Mouse (Mus musculus) right cerebral cortex, postnatal 25 days (tissue): ENCODE results near the gene Aif1.
"Not testable (repeated sequence)": the region's sequence is repeated elsewhere in the genome, so short reads cannot be mapped to it uniquely, and the experiment has no call there.

Experiments
- DNase-seq: peaks from one replicate; pipeline ENCODE4 v3.0.0; 2022

Aif1 gene

DNA sequence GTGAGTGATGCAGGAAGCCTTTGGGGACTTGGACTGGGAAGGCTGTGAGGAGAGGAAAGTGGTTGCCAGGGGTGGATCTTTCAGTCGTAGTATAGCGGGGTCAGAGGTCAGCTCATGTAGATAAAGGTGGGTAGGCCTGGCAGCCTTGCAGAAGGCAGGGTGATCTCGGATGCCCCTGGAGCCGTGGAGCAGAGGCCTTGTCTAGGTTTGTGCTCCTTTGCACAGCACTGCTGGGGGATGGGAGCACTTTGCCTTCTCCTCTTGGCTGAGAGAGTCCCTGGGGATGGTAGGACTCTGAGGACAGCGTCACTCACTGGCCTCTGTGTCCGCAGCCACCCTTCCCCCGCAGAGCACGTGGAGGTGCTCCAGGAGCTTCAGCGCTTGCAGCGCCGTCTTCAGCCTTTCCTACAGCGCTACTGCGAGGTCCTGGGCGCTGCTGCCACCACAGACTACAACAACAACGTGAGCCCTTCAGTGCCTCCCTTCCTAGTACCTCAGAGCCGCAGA lies 35.3 kb downstream of the Aif1 start:
- DNase-seq: no peak

DNA sequence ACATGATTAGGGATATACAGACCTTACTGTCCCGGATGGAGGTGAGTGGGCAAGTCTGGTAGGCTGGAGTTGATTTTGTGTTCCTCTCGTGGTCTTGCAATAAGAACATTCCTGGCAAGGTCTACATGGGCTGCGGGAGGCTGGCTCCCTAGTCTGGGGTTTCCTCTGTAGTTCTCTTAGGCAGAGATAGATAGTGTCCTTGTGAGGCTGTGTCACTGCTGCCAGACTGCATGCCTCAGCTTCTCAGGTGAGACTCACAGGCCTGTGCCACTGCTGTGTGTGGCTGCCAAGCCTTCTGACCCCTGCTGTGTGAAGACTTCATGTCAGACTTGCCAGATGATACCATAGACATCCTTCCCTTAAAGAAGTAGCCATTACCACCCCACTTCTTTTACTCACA lies 36.6 kb downstream of the Aif1 start:
- no peak for DNase-seq

DNA sequence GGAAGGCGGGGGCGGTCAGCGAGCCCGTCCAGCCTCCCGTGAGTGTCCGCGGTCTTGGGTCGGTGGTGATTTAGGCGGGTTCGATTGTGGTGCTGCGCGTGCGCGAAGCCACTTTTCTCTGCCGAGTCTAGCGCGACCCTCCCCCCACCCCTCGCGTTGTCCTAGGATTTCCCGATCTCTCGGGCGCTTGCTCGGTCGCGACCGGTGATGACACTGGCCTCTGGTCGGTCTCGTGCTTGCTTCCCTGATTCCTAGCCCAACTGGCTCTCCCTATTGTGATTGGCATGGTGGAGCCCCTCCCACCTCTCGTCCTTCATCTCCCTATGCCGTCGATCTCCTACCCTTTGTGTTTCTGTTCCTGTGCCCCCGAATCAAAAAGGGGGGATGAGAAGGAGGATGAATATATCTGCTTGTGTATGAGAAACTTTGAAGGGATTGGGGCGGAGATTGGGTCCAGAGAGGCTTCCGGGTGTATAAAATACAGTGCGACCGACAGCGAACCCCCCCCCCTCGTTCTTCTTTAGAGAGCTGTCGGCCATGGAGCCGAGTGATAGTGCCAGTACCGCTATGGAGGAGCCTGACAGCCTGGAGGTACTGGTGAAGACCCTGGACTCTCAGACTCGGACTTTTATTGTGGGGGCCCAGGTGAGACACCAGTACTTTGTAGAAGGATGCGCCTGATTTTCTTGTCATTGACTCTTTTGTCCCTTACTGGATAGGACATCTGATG lies 40.1 kb downstream of the Aif1 start:
- DNase-seq: no peak

- DNase-seq: peak; percentile 95
Measured at GRCm38 (mm10) chr17:35134801-35135590, 40.9 kb downstream of the Aif1 start, which contains the start of gene Bag6. TSS of gene Bag6 (plus strand) at chr17:35135178.

GRCm38 (mm10) chr17:35133517-35133916 lies 42.4 kb downstream of the Aif1 start:
- DNase-seq: no peak

GRCm38 (mm10) chr17:35132174-35132560 lies 43.7 kb downstream of the Aif1 start:
- no peak for DNase-seq

DNA sequence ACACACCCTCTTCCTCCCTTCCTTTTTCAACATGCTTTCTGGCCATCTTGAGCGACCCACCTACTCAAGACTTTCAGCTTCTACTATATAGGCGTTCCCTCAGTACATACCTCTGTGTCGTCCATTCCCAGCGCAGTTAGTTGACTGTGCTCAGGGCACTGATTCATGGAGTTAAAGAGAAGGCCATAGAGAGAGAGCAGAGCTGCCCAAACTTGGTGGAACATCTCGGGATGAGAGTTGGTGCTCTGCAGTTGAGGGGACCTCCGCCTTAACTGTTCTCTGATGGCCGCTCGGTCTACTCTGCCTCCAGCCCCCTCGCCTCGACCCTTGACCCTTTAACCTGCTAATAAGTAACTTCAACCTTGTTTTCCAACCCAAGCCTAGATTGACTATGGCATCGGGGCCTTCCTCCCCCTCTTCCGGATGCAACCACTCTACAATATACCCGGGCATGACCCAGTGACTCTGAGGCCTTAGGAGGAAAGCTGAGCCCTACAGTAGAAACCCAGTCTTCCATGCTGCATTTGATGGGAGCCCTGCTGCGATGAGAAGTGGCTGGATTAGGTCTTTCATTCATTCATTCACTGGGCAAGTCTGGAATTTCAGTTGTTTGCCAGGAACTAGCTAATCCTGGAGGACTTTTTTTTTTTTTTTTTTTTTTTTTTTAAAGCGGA lies 44.2 kb downstream of the Aif1 start, which contains the start of gene Apom:
Gene Apom, minus strand, starts transcription at position 551 of the 674 bp plus-strand sequence.
- DNase-seq: no peak

GRCm38 (mm10) chr17:35131038-35131437 lies 44.8 kb downstream of the Aif1 start:
- DNase-seq: no peak

DNA sequence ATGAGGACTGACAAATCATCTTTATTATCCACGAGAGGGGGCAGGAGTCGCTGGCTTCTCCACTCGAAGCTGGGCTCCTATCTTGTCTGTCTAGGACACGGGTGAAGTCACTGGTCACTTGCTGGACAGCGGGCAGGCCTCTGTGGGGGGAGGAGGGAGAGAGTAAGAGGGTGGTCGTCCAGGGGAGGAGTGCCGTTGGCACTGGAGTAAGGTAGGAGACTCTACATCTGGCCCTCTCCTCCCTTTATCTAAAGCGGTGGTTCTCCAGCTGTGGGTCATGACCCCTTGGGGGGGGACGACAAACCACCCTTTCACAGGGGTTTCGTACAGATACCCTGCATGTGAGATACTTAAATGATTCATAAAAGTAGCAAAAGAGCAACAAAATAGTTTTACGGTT lies 46.9 kb downstream of the Aif1 start:
- no peak for DNase-seq

DNA sequence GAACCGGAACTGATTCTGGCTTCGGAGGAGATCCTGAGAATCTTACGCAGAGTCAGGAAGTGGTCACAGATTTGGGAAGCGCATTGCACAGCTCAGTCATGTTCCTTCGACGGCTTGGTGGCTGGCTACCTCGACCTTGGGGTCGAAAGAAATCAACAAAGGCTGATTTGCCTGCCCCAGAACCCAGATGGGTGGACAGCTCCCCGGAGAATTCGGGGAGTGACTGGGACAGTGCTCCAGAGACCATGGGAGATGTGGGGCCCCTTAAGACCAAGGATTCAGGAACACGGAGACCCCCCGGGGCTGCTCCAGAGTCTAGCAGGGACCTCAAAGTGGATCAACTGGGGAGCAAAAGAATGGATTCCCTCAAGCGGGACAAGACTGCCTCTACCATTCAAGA lies 48.9 kb downstream of the Aif1 start:
- DNase-seq: no peak

DNA sequence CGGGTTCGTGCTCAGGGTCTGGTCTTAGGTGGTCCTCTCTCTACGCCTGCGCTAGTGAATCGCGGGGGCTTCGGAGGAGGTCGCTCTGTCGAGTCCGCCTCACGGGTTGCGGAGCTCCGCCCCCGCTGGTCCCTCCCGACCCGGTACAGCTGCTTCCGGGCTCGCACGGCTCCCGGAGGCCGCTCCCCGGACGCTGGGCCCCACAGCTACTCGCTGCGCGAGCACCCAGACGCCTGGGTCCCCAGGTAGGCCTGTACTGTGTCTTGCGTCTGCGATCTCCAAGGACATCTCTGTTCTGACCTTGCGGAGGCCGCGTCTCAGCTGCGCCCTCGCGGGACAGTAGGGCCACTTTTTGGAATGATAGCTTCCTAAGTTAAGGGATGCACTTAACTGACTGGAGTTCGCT lies 49.7 kb downstream of the Aif1 start, which contains the start of gene D17H6S53E:
Gene D17H6S53E, plus strand, starts transcription at position 168 of the 406 bp plus-strand sequence.
- peak; percentile 73 for DNase-seq

DNA sequence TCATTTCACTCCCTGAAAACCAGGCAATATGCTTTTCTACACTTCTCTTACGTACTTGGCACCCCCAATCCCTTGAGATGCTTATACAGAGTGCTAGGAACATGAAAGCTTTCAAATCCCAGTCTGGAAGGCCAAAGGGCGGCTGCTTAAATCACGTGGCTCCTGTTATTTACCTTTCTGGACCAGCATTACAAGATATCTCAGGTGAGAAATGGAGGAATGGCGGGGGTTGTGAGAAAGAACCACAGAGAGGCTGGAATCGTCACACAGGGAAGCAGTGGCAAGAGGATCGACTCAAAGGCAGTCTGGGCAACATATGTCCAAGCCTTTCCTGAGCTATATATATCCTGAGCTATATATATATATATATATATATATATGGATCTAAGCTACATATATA lies 50.3 kb downstream of the Aif1 start:
- no peak for DNase-seq

GRCm38 (mm10) chr17:35125081-35125480 lies 50.8 kb downstream of the Aif1 start:
- no peak for DNase-seq

DNA sequence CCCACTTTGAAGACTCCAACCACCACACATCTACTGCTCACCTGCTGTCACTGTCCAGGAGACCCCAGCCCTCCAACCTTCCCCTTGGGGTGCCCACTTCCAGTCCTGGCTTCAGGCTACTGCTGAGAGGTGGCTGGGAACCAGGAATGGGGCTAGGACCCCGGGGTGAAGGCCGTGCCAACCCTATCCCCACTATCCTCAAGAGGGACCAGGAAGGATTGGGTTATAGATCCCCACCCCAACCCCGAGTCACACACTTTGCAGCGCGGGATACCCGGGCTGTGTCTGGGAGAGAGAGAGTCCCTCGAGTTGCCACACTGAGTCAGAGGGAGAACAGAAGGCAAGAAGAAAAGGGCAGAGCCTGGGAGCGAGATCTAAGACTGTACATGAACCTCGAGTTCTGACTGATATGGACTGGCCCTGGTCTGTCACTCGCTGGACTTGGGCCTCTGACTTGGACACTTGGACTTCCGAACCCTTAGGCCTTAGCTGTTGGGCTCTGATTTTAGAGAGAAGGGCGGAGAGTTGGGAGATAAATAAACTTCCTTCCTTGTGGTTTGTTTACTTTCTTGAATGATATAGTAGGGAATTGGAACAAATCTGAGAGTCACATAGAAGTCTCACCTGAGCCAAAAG lies 51.5 kb downstream of the Aif1 start:
- not testable (repeated sequence) for DNase-seq

DNA sequence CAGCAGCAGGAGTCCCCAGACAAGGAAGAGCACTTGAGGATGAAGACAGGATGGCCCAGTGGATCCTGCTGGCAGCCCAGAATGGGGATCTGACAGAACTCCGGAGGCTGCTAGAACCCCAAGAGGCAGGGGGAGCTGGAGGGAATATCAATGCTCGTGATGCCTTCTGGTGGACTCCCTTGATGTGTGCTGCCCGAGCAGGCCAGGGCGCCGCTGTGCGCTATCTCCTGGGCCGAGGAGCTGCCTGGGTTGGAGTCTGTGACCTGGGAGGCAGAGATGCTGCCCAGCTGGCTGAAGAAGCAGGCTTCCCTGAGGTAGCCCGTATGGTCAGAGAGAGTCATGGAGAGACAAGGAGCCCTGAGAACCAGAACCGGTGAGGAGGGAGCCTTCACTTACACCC lies 52.6 kb downstream of the Aif1 start:
- DNase-seq: not testable (repeated sequence)

DNA sequence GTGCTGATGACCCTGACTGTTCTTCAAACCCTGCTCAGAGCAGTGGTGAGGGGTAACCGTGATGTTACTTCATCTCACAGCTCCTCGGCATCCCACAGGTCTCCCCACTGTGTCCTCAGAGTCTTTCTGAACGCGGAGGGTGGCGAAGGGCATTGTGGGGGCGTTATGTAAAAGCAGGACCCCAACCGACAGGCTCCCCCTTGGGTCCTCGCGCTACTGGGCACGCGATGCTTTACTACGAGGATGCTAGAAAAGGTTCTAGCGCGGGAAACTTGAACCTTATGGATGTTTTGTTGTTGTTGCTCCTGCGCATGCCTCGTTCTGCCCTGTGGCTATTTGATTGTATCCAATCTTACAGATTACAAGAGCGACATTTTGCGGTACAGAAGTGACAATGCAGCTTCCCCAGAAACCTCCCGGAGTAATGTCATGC lies 54.0 kb downstream of the Aif1 start, which contains the start of gene Csnk2b:
Gene Csnk2b, minus strand, starts transcription at position 183 of the 433 bp plus-strand sequence.
- DNase-seq: peak; percentile 59

- DNase-seq: peak; percentile 99
Measured at GRCm38 (mm10) chr17:35121143-35121799, 54.6 kb downstream of the Aif1 start, which contains the start of gene Gpank1. TSS of gene Gpank1 (plus strand) at chr17:35121455.
